Mouse (Mus musculus) C2C12 (cell line): ENCODE results near the gene Dstyk. TPM values are rescaled to one million over a fixed set of nuclear protein-coding genes. Genes with fewer than 3 reads are reported as not detected.

Source experiments
- H3K27me3 ChIP-seq: one replicate; pipeline ENCODE4 v1.6.1; 2011; ENCODE audit not compliant: control insufficient read depth, insufficient read depth, insufficient read length
- H3K36me3 ChIP-seq: one replicate; pipeline ENCODE4 v1.6.1; 2011; ENCODE audit not compliant: control insufficient read depth, insufficient read depth
- H3K4me3 ChIP-seq: one replicate; pipeline ENCODE4 v1.5.1; 2011; ENCODE audit warnings: mild to moderate bottlenecking, control low read depth; ENCODE audit not compliant: poor library complexity, insufficient read depth, severe bottlenecking
- H3K79me2 ChIP-seq: one replicate; pipeline ENCODE4 v1.6.1; 2011; ENCODE audit not compliant: control insufficient read depth, insufficient read depth
- H3K79me3 ChIP-seq: one replicate; pipeline ENCODE4 v1.6.1; 2011; ENCODE audit warnings: low read depth, control low read depth
- H3ac ChIP-seq: one replicate; pipeline ENCODE3; 2011; ENCODE audit warnings: low read depth; ENCODE audit not compliant: control insufficient read depth, insufficient read length
- CEBPB ChIP-seq: IDR thresholded peaks from one replicate; pipeline ENCODE4 v1.6.1; 2011; ENCODE audit warnings: low read depth, mild to moderate bottlenecking, control low read depth, moderate library complexity
- CTCF ChIP-seq: IDR thresholded peaks from one replicate; pipeline ENCODE4 v1.5.1; 2011; ENCODE audit not compliant: control insufficient read depth, insufficient read depth, insufficient read length
- FOSL1 ChIP-seq: IDR thresholded peaks from one replicate; pipeline ENCODE4 v1.8.0; 2011; ENCODE audit warnings: mild to moderate bottlenecking, low read length; ENCODE audit not compliant: poor library complexity, insufficient read depth, severe bottlenecking
- MAX ChIP-seq: IDR thresholded peaks from one replicate; pipeline ENCODE4 v1.6.1; 2011; ENCODE audit warnings: mild to moderate bottlenecking, control low read depth
- MYOD1 ChIP-seq: IDR thresholded peaks from one replicate; pipeline ENCODE4 v1.6.1; 2011; ENCODE audit warnings: low read depth; ENCODE audit not compliant: control insufficient read depth, insufficient read length
- MYOG ChIP-seq: IDR thresholded peaks from one replicate; pipeline ENCODE4 v1.6.1; 2011; ENCODE audit not compliant: control insufficient read depth, insufficient read length; ENCODE audit errors: extremely low read depth
- USF1 ChIP-seq: IDR thresholded peaks from one replicate; pipeline ENCODE4 v1.6.1; 2011; ENCODE audit warnings: low read depth, mild to moderate bottlenecking, control low read depth, moderate library complexity
- long read RNA-seq, 2 experiments: library from polyadenylated mRNA; unstranded; transcript quantifications; one replicate each; pipeline ENCODE4 v2.0.0; 2019 to 2020
- polyA plus RNA-seq: library from polyadenylated mRNA; unstranded; fragments of >200 nt; fragmentation: generic; extraction: Trizol; gene quantifications from one replicate; pipeline ENCODE4 v1.2.1, GENCODE M21; 2012; ENCODE audit warnings: missing spikeins

Gene Dstyk
- 4.0 TPM for polyA plus RNA-seq
- long read RNA-seq, experiment 1, full-length matches to known transcripts: 1 of 3 reads
- long read RNA-seq, experiment 1, partial matches to known transcripts: 1 of 3 reads
- long read RNA-seq, experiment 1, other reads (novel, unspliced or antisense): 1 of 3 reads
- long read RNA-seq, experiment 2, full-length matches to known transcripts: 23 of 33 reads
- long read RNA-seq, experiment 2, partial matches to known transcripts: 4 of 33 reads
- long read RNA-seq, experiment 2, other reads (novel, unspliced or antisense): 6 of 33 reads

- H3K27me3 ChIP-seq: no peaks in the 10 kb centered on the region
- H3K79me2 ChIP-seq: peaks cover 37% of the 10 kb centered on the region
- H3ac ChIP-seq: peak within 1 kb of the TSS; percentile 75
- H3K79me3 ChIP-seq: peaks cover 3% of the 10 kb centered on the region
- TF ChIP-seq CEBPB: no peak
- TF ChIP-seq MYOG: no peak
- TF ChIP-seq CTCF: peak; percentile 45
- TF ChIP-seq FOSL1: no peak
- no peak for TF ChIP-seq USF1
- no peak for TF ChIP-seq MYOD1
- peak; percentile 66 for TF ChIP-seq MAX
- H3K4me3 ChIP-seq: peak within 1 kb of the TSS; percentile 62
- H3K36me3 ChIP-seq: no peaks in the 10 kb centered on the region
Observed at GRCm38 (mm10) chr1:132417319-132418251, at the start of gene Dstyk. Gene Dstyk, plus strand, starts transcription at chr1:132417555.

- H3K79me3 ChIP-seq: no peaks in the 10 kb centered on the region
- H3K79me2 ChIP-seq: no peaks in the 10 kb centered on the region
- H3ac ChIP-seq: no peak overlapping the region
- peaks cover 4% of the 10 kb centered on the region for H3K36me3 ChIP-seq
- no peak overlapping the region for H3K4me3 ChIP-seq
- no peaks in the 10 kb centered on the region for H3K27me3 ChIP-seq
- TF ChIP-seq FOSL1 (no peak), CTCF (peak; percentile 67), MYOG (no peak), MYOD1 (no peak), CEBPB (no peak), USF1 (no peak), MAX (no peak)
Observed at GRCm38 (mm10) chr1:132367692-132368506, 49.5 kb upstream of the Dstyk start.

GRCm38 (mm10) chr1:132370681-132371173 lies 46.6 kb upstream of the Dstyk start:
- peaks cover 4% of the 10 kb centered on the region for H3K36me3 ChIP-seq
- H3K79me3 ChIP-seq: no peaks in the 10 kb centered on the region
- no peaks in the 10 kb centered on the region for H3K27me3 ChIP-seq
- TF ChIP-seq FOSL1 (no peak), MYOG (no peak), CEBPB (no peak), MYOD1 (no peak), USF1 (no peak), MAX (no peak)
- H3K79me2 ChIP-seq: no peaks in the 10 kb centered on the region
- no peak overlapping the region for H3K4me3 ChIP-seq
- H3ac ChIP-seq: no peak overlapping the region

- no peak overlapping the region for H3K4me3 ChIP-seq
- H3ac ChIP-seq: no peak overlapping the region
- no peak for TF ChIP-seq FOSL1
- TF ChIP-seq CEBPB: no peak
- no peak for TF ChIP-seq USF1
- TF ChIP-seq CTCF: no peak
- no peak for TF ChIP-seq MYOD1
- TF ChIP-seq MYOG: no peak
- no peak for TF ChIP-seq MAX
- peaks cover 4% of the 10 kb centered on the region for H3K36me3 ChIP-seq
- H3K79me3 ChIP-seq: no peaks in the 10 kb centered on the region
- no peaks in the 10 kb centered on the region for H3K79me2 ChIP-seq
- no peaks in the 10 kb centered on the region for H3K27me3 ChIP-seq
Observed at GRCm38 (mm10) chr1:132371298-132372081, 45.9 kb upstream of the Dstyk start.

GRCm38 (mm10) chr1:132372354-132372753 lies 45.0 kb upstream of the Dstyk start:
- H3K79me3 ChIP-seq: no peaks in the 10 kb centered on the region
- H3K27me3 ChIP-seq: no peaks in the 10 kb centered on the region
- H3K36me3 ChIP-seq: peaks cover 4% of the 10 kb centered on the region
- no peak overlapping the region for H3ac ChIP-seq
- TF ChIP-seq MYOG (no peak), MYOD1 (no peak), CEBPB (no peak), CTCF (no peak), FOSL1 (no peak), MAX (no peak)
- H3K79me2 ChIP-seq: no peaks in the 10 kb centered on the region
- no peak overlapping the region for H3K4me3 ChIP-seq
